Mouse (Mus musculus) olfactory bulb, adult 2 months (tissue): ENCODE measurements around the gene Nsl1. TPM values are rescaled to one million over a fixed set of nuclear protein-coding genes. Genes with fewer than 3 reads are reported as not detected.
A peak's percentile ranks its signal among the peaks of the same experiment; 100 is the strongest.

Experiments
- H3K27ac ChIP-seq: fragments of 200-500 bp; 2 replicates; pipeline ENCODE4 v1.5.1; 2012; ENCODE audit warnings: low read depth, low read length; ENCODE audit not compliant: insufficient read depth
- H3K4me1 ChIP-seq: fragments of 200-500 bp; 2 replicates; pipeline ENCODE4 v1.6.1; 2012; ENCODE audit warnings: low read length; ENCODE audit not compliant: control insufficient read depth, insufficient read depth
- H3K4me3 ChIP-seq: fragments of 200-500 bp; 2 replicates; pipeline ENCODE4 v1.5.1; 2012; ENCODE audit warnings: mild to moderate bottlenecking, low read depth, low read length, moderate library complexity; ENCODE audit not compliant: insufficient read depth
- CTCF ChIP-seq: fragments of 200-500 bp; IDR thresholded peaks from 2 replicates; pipeline ENCODE4 v1.5.1; 2012; ENCODE audit warnings: low read depth, mild to moderate bottlenecking, low read length, moderate library complexity; ENCODE audit not compliant: insufficient read depth
- POLR2A ChIP-seq: fragments of 200-500 bp; IDR thresholded peaks from 2 replicates; pipeline ENCODE4 v1.6.1; 2012; ENCODE audit warnings: mild to moderate bottlenecking, low read depth, low read length, moderate library complexity; ENCODE audit not compliant: insufficient read depth
- WGBS: fragments of 180-500 bp; shearing (Covaris S2); methylation state at CpG from one replicate; pipeline ENCODE4 v1.1.7; 2018; 5-methylcytosine and 5-hydroxymethylcytosine counted together
- polyA plus RNA-seq: library from polyadenylated mRNA; stranded (reverse); fragments of >200 nt; gene quantifications from 2 replicates; pipeline ENCODE4 v1.2.4, GENCODE M21; 2012; ENCODE audit warnings: low replicate concordance; ENCODE audit not compliant: missing spikeins, insufficient read depth, insufficient read length

Nsl1 gene
- polyA plus RNA-seq, 1 experiment: not detected

GRCm38 (mm10) chr1:191045264-191045663, 17.5 kb upstream of the Nsl1 start:
- Histone ChIP-seq H3K27ac (no peak overlapping the region), H3K4me3 (no peak overlapping the region), H3K4me1 (no peaks in the 10 kb centered on the region)
- 97% methylated on average over 2 of the region's 2 CpGs for WGBS
- no peak for TF ChIP-seq POLR2A
- no peak for TF ChIP-seq CTCF

DNA sequence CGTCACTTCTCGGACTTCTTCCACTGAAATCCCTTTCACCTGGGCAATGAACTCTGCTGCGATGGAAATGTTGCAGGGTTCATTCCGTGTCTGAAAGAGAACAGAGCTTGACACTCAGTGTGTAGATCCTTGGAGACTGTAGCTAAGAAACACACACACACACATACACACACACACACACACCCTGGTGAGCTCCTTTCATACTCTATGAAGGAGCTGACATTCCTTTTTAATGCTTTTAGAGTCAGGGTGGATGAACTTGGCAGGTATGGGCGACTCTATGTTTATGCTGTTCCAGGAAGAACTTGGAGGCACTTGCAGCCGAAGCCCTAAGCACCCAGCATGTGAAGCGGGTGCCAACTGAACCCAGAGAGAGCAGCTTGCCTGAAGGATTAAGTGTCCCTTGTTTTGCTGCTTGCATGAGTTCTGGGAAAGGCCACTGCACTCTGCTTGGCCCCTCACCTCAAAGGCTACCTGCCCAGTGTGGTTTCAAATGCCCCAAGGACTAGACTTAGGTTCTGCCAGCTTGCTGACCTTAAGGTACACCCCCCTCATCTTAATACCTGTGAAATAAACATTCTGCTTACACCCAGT, 16.5 kb upstream of the Nsl1 start:
- WGBS: 54% methylated on average over 7 of the region's 7 CpGs
- H3K4me1 ChIP-seq: no peaks in the 10 kb centered on the region
- TF ChIP-seq POLR2A (no peak), CTCF (no peak)
- H3K27ac ChIP-seq: no peak overlapping the region
- H3K4me3 ChIP-seq: no peak overlapping the region

GRCm38 (mm10) chr1:191053555-191053954, 9.3 kb upstream of the Nsl1 start:
- Histone ChIP-seq H3K27ac (no peak overlapping the region), H3K4me1 (no peaks in the 10 kb centered on the region), H3K4me3 (no peak overlapping the region)
- 95% methylated on average over 3 of the region's 3 CpGs for WGBS
- no peak for TF ChIP-seq POLR2A
- TF ChIP-seq CTCF: no peak

DNA sequence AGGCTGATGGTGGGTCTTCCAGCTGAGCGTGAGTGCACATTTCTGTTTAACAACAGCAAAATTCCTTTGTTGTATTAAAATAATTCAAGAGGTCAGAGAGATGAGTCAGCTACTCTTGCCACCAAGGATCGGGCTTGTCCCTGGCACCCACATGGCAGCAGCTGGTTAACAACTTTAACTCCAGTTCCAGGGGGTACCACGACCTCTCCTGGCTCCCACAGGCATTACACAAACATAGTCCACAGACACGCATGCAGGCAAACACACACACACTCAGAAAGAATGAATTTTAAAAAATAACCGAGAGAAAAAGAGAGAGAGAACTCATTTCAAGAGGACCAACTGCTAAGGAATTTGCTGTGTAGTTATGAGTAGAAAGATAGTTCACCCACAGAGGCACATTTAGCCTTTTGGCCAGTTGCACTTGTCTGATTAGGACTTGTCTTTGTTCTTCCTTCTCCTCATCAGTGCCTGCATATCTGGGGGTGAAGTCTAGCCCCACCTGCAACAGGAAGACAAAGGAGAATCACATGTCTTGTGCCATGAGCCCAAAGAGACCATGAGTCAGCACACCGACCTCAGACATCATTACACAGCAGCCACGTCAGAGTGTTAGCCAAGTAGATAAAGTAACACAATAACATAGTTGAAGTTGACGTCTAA, 7.8 kb upstream of the Nsl1 start:
- H3K27ac ChIP-seq: no peak overlapping the region
- TF ChIP-seq POLR2A (no peak), CTCF (no peak)
- WGBS: 68% methylated on average over 8 of the region's 8 CpGs
- no peak overlapping the region for H3K4me3 ChIP-seq
- H3K4me1 ChIP-seq: no peaks in the 10 kb centered on the region

GRCm38 (mm10) chr1:191055533-191055873, 7.3 kb upstream of the Nsl1 start:
- TF ChIP-seq CTCF (no peak), POLR2A (no peak)
- no peaks in the 10 kb centered on the region for H3K4me1 ChIP-seq
- H3K27ac ChIP-seq: no peak overlapping the region
- H3K4me3 ChIP-seq: no peak overlapping the region
- WGBS: 62% methylated on average over 2 of the region's 2 CpGs

GRCm38 (mm10) chr1:191057461-191057860, 5.4 kb upstream of the Nsl1 start:
- no peaks in the 10 kb centered on the region for H3K4me1 ChIP-seq
- 68% methylated on average over 3 of the region's 3 CpGs for WGBS
- no peak overlapping the region for H3K27ac ChIP-seq
- TF ChIP-seq CTCF (no peak), POLR2A (no peak)
- no peak overlapping the region for H3K4me3 ChIP-seq

DNA sequence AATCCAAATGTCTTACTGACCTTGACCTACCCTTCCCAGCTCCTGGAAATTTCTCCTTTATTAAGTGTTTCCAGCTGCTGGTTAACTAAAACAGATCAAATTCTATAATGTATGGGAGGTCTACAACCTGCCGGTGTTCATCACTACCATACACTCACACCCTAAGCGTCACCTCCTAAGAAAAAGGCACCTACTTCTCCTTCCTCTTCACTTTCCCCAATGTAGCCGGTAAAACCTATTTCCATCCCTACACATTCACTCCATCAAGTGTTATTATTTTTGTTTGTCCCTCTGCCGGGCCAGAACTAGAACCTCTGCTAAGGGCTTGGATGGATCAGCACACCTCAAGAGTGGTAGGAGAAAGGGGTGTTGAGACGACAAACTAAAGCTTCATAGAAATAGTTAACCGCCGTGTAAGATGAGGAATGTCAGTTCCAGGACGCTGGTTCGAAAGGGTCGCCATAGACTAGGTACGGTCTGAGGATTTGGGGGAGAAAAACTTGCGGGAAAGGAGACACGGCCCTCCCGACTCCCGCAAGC, 501 bp upstream of the Nsl1 start:
- no peak for TF ChIP-seq CTCF
- TF ChIP-seq POLR2A: no peak
- WGBS: 2% methylated on average over 15 of the region's 15 CpGs
- peak overlapping the region; percentile 56 for H3K27ac ChIP-seq
- peak overlapping the region; percentile 75 for H3K4me3 ChIP-seq
- peaks cover 2% of the 10 kb centered on the region; the same call in 1 of the 2 replicates for H3K4me1 ChIP-seq

DNA sequence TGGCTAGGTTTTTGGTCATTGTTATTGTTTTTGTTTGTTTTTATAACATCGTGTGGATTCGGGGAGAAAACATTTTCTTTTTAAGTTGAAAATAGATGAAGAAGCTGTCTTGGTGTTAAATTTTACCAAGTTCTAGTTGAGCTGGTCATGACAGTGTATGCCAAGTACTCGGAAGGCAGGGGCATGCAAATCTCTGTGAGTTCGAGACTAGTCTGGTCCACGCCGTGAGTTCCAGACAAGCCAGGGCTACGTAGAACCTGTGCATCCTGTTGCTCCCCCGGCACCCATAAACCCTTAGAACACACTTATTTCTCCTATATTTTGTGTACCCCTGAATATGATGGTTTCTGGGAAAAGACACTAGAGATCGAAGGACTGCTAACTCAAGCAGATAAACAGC, 888 bp downstream of the Nsl1 start:
- Histone ChIP-seq H3K27ac (no peak overlapping the region), H3K4me1 (peaks cover 2% of the 10 kb centered on the region; the same call in 1 of the 2 replicates), H3K4me3 (no peak overlapping the region)
- no peak for TF ChIP-seq CTCF
- no peak for TF ChIP-seq POLR2A
- 57% methylated on average over 9 of the region's 9 CpGs for WGBS

DNA sequence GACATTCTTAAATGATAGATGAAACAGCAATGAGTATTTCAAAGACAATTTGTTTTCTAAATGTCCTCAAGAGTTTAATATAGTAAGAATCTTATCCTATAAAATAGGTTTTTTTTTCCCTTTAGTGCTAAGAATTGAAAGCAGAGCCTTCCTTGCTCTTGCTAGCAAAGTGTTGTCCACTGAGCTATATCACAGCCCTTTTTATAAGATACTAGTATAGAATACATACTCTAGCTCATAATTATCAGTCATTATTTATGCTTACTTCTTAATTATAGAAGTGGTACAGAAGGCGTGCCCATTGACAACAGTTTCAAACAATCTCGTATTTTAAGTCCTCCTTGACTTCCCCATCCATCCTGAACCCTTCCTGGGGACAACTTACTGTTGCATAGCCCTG, 1.7 kb downstream of the Nsl1 start:
- H3K4me3 ChIP-seq: no peak overlapping the region
- H3K4me1 ChIP-seq: peaks cover 2% of the 10 kb centered on the region; the same call in 1 of the 2 replicates
- WGBS: 87% methylated on average over 2 of the region's 2 CpGs
- TF ChIP-seq POLR2A (no peak), CTCF (no peak)
- no peak overlapping the region for H3K27ac ChIP-seq
